Mouse (Mus musculus) kidney, embryonic 16.5 days (tissue): Measurements from ENCODE around the gene Htra1. TPM values are rescaled to one million over a fixed set of nuclear protein-coding genes. Genes with fewer than 3 reads are reported as not detected.

ENCODE experiments used
- ATAC-seq: fragments of 200-750 bp; cut with Nextera tagmentation; 2 replicates; pipeline ENCODE4 v1.8.0; 2017; ENCODE audit warnings: moderate TSS enrichment; ENCODE audit not compliant: low FRiP score, low TSS enrichment
- H3K27ac ChIP-seq: fragments of 300-500 bp; sonication (generic); 2 replicates; pipeline ENCODE4 v1.5.1; 2014; ENCODE audit warnings: low read length
- H3K27me3 ChIP-seq: fragments of 300-500 bp; sonication (generic); 2 replicates; pipeline ENCODE4 v1.6.1; 2014; ENCODE audit warnings: low read length, control low read depth, mixed read lengths; ENCODE audit not compliant: insufficient read depth
- H3K36me3 ChIP-seq: fragments of 300-500 bp; sonication (generic); 2 replicates; pipeline ENCODE4 v1.6.1; 2014; ENCODE audit warnings: low read length, control low read depth, mixed read lengths; ENCODE audit not compliant: insufficient read depth
- H3K4me1 ChIP-seq: fragments of 300-500 bp; sonication (generic); 2 replicates; pipeline ENCODE4 v1.6.1; 2014; ENCODE audit warnings: low read length, control low read depth, mixed read lengths; ENCODE audit not compliant: insufficient read depth
- H3K4me2 ChIP-seq: fragments of 300-500 bp; sonication (generic); replicated peaks from 2 replicates; pipeline ENCODE4 v1.6.1; 2014; ENCODE audit warnings: low read depth, low read length
- H3K4me3 ChIP-seq: fragments of 300-500 bp; sonication (generic); 2 replicates; pipeline ENCODE4 v1.5.1; 2014; ENCODE audit warnings: mild to moderate bottlenecking, low read length
- H3K9ac ChIP-seq: fragments of 300-500 bp; sonication (generic); replicated peaks from 2 replicates; pipeline ENCODE4 v1.6.1; 2014; ENCODE audit warnings: low read length
- H3K9me3 ChIP-seq: fragments of 300-500 bp; sonication (generic); 2 replicates; pipeline ENCODE4 v1.6.1; 2016; ENCODE audit warnings: low read length, control low read depth
- WGBS: fragments of 180-500 bp; shearing (Covaris S2); extraction: QIAGEN DNeasy Blood & Tissue Kit; methylation state at CpG from one replicate; pipeline ENCODE4 v1.1.7; 2014; 5-methylcytosine and 5-hydroxymethylcytosine counted together
- polyA plus RNA-seq: library from polyadenylated mRNA; unstranded; fragments of >200 nt; fragmentation: Nextera tagmentation; extraction: Ambion mirVana; gene quantifications from 2 replicates; pipeline ENCODE4 v1.2.1, GENCODE M21; 2015

Htra1 gene
- polyA plus RNA-seq, 1 experiment from 2014 or later: 13.4 TPM

GRCm38 (mm10) chr7:130898373-130898772 lies 37.5 kb upstream of the Htra1 start:
- no peak overlapping the region for H3K4me3 ChIP-seq
- 0 out of 2 replicates have a peak, but pooled peaks cover 7% of the 10 kb centered on the region for H3K4me1 ChIP-seq
- 85% methylated on average over 4 of the region's 4 CpGs for WGBS
- peaks cover 27% of the 10 kb centered on the region; the same call in 1 of the 2 replicates for H3K36me3 ChIP-seq
- H3K9ac ChIP-seq: no peak overlapping the region
- no peaks in the 10 kb centered on the region for H3K27me3 ChIP-seq
- H3K27ac ChIP-seq: no peak overlapping the region
- no peaks in the 10 kb centered on the region for H3K9me3 ChIP-seq
- no peak for ATAC-seq
- no peak overlapping the region for H3K4me2 ChIP-seq

GRCm38 (mm10) chr7:130900233-130900848 lies 35.6 kb upstream of the Htra1 start:
- Histone ChIP-seq H3K27ac (no peak overlapping the region), H3K27me3 (no peaks in the 10 kb centered on the region), H3K4me1 (0 out of 2 replicates have a peak, but pooled peaks cover under 1% of the 10 kb centered on the region), H3K9me3 (no peaks in the 10 kb centered on the region), H3K4me2 (no peak overlapping the region), H3K9ac (no peak overlapping the region), H3K4me3 (no peak overlapping the region), H3K36me3 (peaks cover 38% of the 10 kb centered on the region)
- ATAC-seq: no peak
- WGBS: 91% methylated on average over 5 of the region's 5 CpGs

GRCm38 (mm10) chr7:130902929-130903328 lies 33.0 kb upstream of the Htra1 start:
- Histone ChIP-seq H3K4me3 (no peak overlapping the region), H3K36me3 (peaks cover 35% of the 10 kb centered on the region), H3K27ac (no peak overlapping the region), H3K9ac (no peak overlapping the region), H3K9me3 (no peaks in the 10 kb centered on the region), H3K27me3 (no peaks in the 10 kb centered on the region), H3K4me2 (no peak overlapping the region), H3K4me1 (no peaks in the 10 kb centered on the region)
- ATAC-seq: no peak
- 94% methylated on average over 1 of the region's 1 CpGs for WGBS

- Histone ChIP-seq H3K9me3 (no peaks in the 10 kb centered on the region), H3K4me1 (no peaks in the 10 kb centered on the region), H3K4me2 (no peak overlapping the region), H3K27me3 (no peaks in the 10 kb centered on the region), H3K27ac (no peak overlapping the region), H3K36me3 (peaks cover 31% of the 10 kb centered on the region), H3K9ac (no peak overlapping the region), H3K4me3 (no peak overlapping the region)
- 78% methylated on average over 16 of the region's 16 CpGs for WGBS
- ATAC-seq: no peak
Observed at GRCm38 (mm10) chr7:130903505-130904074, 32.3 kb upstream of the Htra1 start.

- WGBS: 84% methylated on average over 13 of the region's 13 CpGs
- Histone ChIP-seq H3K9me3 (no peaks in the 10 kb centered on the region), H3K4me1 (no peaks in the 10 kb centered on the region), H3K36me3 (peaks cover 32% of the 10 kb centered on the region), H3K27ac (no peak overlapping the region), H3K9ac (no peak overlapping the region), H3K27me3 (no peaks in the 10 kb centered on the region), H3K4me2 (no peak overlapping the region), H3K4me3 (no peak overlapping the region)
- ATAC-seq: no peak
Observed at GRCm38 (mm10) chr7:130904571-130905365, 31.1 kb upstream of the Htra1 start.

GRCm38 (mm10) chr7:130910841-130911240 lies 25.1 kb upstream of the Htra1 start:
- Histone ChIP-seq H3K4me2 (no peak overlapping the region), H3K9ac (no peak overlapping the region), H3K36me3 (peaks cover 34% of the 10 kb centered on the region), H3K4me3 (no peak overlapping the region), H3K9me3 (no peaks in the 10 kb centered on the region), H3K4me1 (no peaks in the 10 kb centered on the region), H3K27ac (no peak overlapping the region), H3K27me3 (no peaks in the 10 kb centered on the region)
- WGBS: 87% methylated on average over 14 of the region's 14 CpGs
- no peak for ATAC-seq

- Histone ChIP-seq H3K36me3 (peaks cover 21% of the 10 kb centered on the region), H3K27ac (no peak overlapping the region), H3K9ac (no peak overlapping the region), H3K27me3 (no peaks in the 10 kb centered on the region), H3K9me3 (no peaks in the 10 kb centered on the region), H3K4me3 (no peak overlapping the region), H3K4me2 (no peak overlapping the region), H3K4me1 (no peaks in the 10 kb centered on the region)
- ATAC-seq: no peak
- WGBS: 42% methylated on average over 5 of the region's 5 CpGs
Observed at GRCm38 (mm10) chr7:130914693-130915363, 21.1 kb upstream of the Htra1 start.

GRCm38 (mm10) chr7:130918260-130918659 lies 17.7 kb upstream of the Htra1 start:
- no peaks in the 10 kb centered on the region for H3K27me3 ChIP-seq
- no peak overlapping the region for H3K4me3 ChIP-seq
- no peaks in the 10 kb centered on the region for H3K4me1 ChIP-seq
- H3K36me3 ChIP-seq: peaks cover 4% of the 10 kb centered on the region; the same call in 1 of the 2 replicates
- no peaks in the 10 kb centered on the region for H3K9me3 ChIP-seq
- H3K9ac ChIP-seq: no peak overlapping the region
- ATAC-seq: no peak
- H3K4me2 ChIP-seq: no peak overlapping the region
- 72% methylated on average over 2 of the region's 2 CpGs for WGBS
- no peak overlapping the region for H3K27ac ChIP-seq

- no peak overlapping the region for H3K27ac ChIP-seq
- H3K36me3 ChIP-seq: no peaks in the 10 kb centered on the region
- no peaks in the 10 kb centered on the region for H3K27me3 ChIP-seq
- no peak for ATAC-seq
- H3K9me3 ChIP-seq: no peaks in the 10 kb centered on the region
- H3K4me3 ChIP-seq: no peak overlapping the region
- 64% methylated on average over 13 of the region's 13 CpGs for WGBS
- H3K9ac ChIP-seq: no peak overlapping the region
- no peak overlapping the region for H3K4me2 ChIP-seq
- no peaks in the 10 kb centered on the region for H3K4me1 ChIP-seq
Observed at GRCm38 (mm10) chr7:130922981-130923731, 12.8 kb upstream of the Htra1 start.
